Mouse (Mus musculus): ENCODE data around the gene Cars2. TPM values are rescaled to one million over a fixed set of nuclear protein-coding genes. Genes with fewer than 3 reads are reported as not detected.
"Not testable (repeated sequence)": the region's sequence is repeated elsewhere in the genome, so short reads cannot be mapped to it uniquely, and the experiment has no call there.

The Cars2 gene
- polyA plus RNA-seq, 1 experiment from 2014 or later, result 19.9 TPM

DNA sequence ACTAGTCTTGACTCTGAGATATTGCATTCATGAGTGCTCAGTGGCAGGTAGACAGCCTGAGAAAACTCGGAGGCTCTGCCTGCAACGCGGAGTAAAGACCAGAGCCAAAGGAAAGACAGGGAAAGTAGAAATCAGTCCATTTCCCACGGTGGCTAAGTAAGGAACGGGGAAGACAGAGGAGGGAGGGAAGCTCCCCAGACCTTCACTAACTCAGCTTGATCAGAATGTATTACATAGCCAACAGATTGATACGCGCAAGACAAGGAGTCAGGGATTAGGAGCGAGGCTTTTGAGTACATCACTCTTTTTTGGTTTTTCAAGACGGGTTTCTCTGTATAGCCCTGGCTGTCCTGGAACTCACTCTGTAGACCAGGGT is 73.4 kb downstream of the Cars2 start:
- Histone ChIP-seq H3K4me1 (peaks cover 28% of the 10 kb centered on the region), H3K4me2 (peak overlapping the region; percentile 88), H3K27ac (no peak overlapping the region), H3K4me3 (replicated peaks) (peak overlapping the region; percentile 0; the same call in 1 of the 2 replicates), H3K9me3 (no peaks in the 10 kb centered on the region), H3K27me3 (peaks cover 97% of the 10 kb centered on the region), H3K36me3 (replicated peaks) (no peaks in the 10 kb centered on the region), H3K9ac (no peak overlapping the region)
- ATAC-seq (ENCODE audit: low FRiP score), result no peak
- WGBS, result 6% methylated on average over 9 of the region's 9 CpGs

GRCm38 (mm10) chr8:11476338-11477177 is 74.0 kb downstream of the Cars2 start:
- Histone ChIP-seq H3K27ac (no peak overlapping the region), H3K9me3 (no peaks in the 10 kb centered on the region), H3K4me1 (peaks cover 28% of the 10 kb centered on the region), H3K36me3 (replicated peaks) (no peaks in the 10 kb centered on the region), H3K4me3 (replicated peaks) (peak overlapping the region; percentile 0; the same call in 1 of the 2 replicates), H3K9ac (no peak overlapping the region), H3K4me2 (peak overlapping the region; percentile 88), H3K27me3 (peaks cover 94% of the 10 kb centered on the region)
- ATAC-seq (ENCODE audit: low FRiP score), result no peak
- WGBS, result 7% methylated on average over 24 of the region's 24 CpGs

DNA sequence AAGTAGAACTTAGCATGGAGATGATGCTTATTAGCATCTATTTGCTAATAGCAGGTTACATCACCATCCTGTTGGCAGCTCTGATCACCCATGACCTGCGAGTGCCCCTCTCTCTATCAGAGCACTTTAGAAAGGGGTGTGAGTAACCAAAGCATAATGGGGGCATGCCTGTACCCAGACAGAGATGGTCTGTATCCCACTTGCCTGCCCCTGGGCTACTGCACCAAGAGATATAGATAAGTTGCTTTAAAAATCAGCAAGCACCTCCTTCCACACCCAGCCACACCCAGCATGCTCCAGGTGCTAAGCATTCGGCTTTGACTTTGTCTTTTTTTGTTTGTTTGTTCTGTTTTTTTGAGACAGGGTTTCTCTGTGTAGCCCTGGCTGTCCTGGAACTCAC is 74.7 kb downstream of the Cars2 start:
- Histone ChIP-seq H3K36me3 (replicated peaks) (no peaks in the 10 kb centered on the region), H3K27ac (no peak overlapping the region), H3K9ac (no peak overlapping the region), H3K9me3 (no peaks in the 10 kb centered on the region), H3K4me3 (replicated peaks) (no peak overlapping the region), H3K27me3 (peaks cover 92% of the 10 kb centered on the region), H3K4me1 (peaks cover 31% of the 10 kb centered on the region), H3K4me2 (no peak overlapping the region)
- 24% methylated on average over 2 of the region's 2 CpGs for WGBS
- ATAC-seq (ENCODE audit: low FRiP score), result no peak

DNA sequence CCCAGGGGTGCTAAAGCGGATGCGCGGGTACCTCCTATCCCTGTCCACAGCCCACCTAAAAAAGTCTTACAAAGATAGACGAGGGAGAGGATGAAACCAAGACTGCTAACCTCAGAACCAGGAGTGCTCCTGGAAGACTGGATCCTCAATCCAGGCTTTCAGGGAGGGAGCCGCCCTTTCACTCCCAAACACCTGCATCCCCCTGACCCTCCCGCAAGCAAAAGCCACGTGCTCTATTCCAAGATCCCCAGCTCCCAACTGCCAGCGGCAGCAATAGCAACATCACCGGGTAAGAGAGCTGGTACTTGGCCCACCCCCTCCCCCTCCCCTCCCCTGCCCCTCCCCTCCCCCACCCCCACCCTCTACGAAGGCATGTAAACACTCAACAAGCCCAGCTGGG is 75.2 kb downstream of the Cars2 start:
- 5% methylated on average over 9 of the region's 10 CpGs for WGBS
- Histone ChIP-seq H3K4me3 (replicated peaks) (no peak overlapping the region), H3K9ac (no peak overlapping the region), H3K4me1 (peaks cover 31% of the 10 kb centered on the region), H3K4me2 (no peak overlapping the region), H3K27me3 (peaks cover 91% of the 10 kb centered on the region), H3K9me3 (no peaks in the 10 kb centered on the region), H3K27ac (no peak overlapping the region), H3K36me3 (replicated peaks) (no peaks in the 10 kb centered on the region)
- no peak for ATAC-seq (ENCODE audit: low FRiP score)

GRCm38 (mm10) chr8:11473072-11473471 is 77.5 kb downstream of the Cars2 start:
- Histone ChIP-seq H3K9me3 (no peaks in the 10 kb centered on the region), H3K4me2 (no peak overlapping the region), H3K4me3 (replicated peaks) (no peak overlapping the region), H3K36me3 (replicated peaks) (no peaks in the 10 kb centered on the region), H3K9ac (no peak overlapping the region), H3K27ac (no peak overlapping the region), H3K4me1 (peaks cover 21% of the 10 kb centered on the region), H3K27me3 (peaks cover 69% of the 10 kb centered on the region)
- ATAC-seq (ENCODE audit: low FRiP score), result no peak
- 48% methylated on average over 4 of the region's 4 CpGs for WGBS

- Histone ChIP-seq H3K4me2 (no peak overlapping the region), H3K27ac (no peak overlapping the region), H3K27me3 (peaks cover 51% of the 10 kb centered on the region), H3K9me3 (no peaks in the 10 kb centered on the region), H3K4me3 (replicated peaks) (no peak overlapping the region), H3K4me1 (peaks cover 8% of the 10 kb centered on the region), H3K36me3 (replicated peaks) (no peaks in the 10 kb centered on the region), H3K9ac (no peak overlapping the region)
- no peak for ATAC-seq (ENCODE audit: low FRiP score)
- WGBS, result 32% methylated on average over 8 of the region's 8 CpGs
Observed at GRCm38 (mm10) chr8:11471309-11471708, 79.3 kb downstream of the Cars2 start.

DNA sequence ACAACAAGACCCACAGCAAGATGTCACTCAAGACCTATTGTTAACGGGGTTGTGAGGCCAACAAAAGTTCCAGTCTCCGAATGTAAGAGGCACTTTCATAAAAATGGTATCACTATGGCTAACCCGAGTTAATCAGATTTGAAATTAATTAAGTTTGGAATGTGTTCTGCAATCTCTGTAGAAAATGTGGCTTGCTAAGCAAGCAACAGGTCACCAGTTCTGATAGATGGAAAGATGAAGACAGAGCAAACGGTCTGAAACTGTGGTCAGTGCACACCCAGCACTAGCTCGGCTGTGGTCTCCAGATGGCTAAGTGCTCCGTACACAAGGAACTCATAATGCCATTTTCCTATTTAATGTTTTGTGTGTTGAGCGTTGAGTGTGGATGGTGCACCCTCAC is 79.9 kb downstream of the Cars2 start:
- Histone ChIP-seq H3K4me3 (replicated peaks) (no peak overlapping the region), H3K9ac (no peak overlapping the region), H3K27me3 (peaks cover 45% of the 10 kb centered on the region), H3K36me3 (replicated peaks) (no peaks in the 10 kb centered on the region), H3K4me1 (peaks cover 13% of the 10 kb centered on the region), H3K9me3 (no peaks in the 10 kb centered on the region), H3K4me2 (no peak overlapping the region), H3K27ac (no peak overlapping the region)
- 71% methylated on average over 7 of the region's 7 CpGs for WGBS
- no peak for ATAC-seq (ENCODE audit: low FRiP score)

DNA sequence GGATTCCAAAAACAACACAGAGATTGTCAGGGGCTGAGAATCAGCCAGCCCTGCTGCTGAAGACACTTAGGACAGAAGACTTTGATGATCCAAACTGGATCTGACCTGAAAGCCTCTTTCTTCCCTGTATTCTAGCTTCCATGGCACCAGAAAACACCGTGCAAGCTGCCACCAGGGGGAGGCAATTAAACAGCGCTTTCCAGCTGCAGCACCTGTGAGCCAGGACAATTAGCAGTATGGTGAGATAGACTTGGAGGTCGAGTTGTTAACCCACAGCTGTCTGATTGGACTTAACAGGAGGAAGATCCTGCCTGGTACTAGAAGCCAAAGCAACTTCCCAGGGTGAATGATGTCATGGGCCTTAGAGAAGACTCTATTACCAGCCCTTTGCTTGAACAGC is 81.5 kb downstream of the Cars2 start:
- Histone ChIP-seq H3K27ac (no peak overlapping the region), H3K27me3 (peaks cover 29% of the 10 kb centered on the region), H3K9me3 (no peaks in the 10 kb centered on the region), H3K36me3 (replicated peaks) (no peaks in the 10 kb centered on the region), H3K9ac (no peak overlapping the region), H3K4me3 (replicated peaks) (no peak overlapping the region), H3K4me1 (peaks cover 13% of the 10 kb centered on the region), H3K4me2 (no peak overlapping the region)
- 5% methylated on average over 3 of the region's 3 CpGs for WGBS
- ATAC-seq (ENCODE audit: low FRiP score), result no peak

DNA sequence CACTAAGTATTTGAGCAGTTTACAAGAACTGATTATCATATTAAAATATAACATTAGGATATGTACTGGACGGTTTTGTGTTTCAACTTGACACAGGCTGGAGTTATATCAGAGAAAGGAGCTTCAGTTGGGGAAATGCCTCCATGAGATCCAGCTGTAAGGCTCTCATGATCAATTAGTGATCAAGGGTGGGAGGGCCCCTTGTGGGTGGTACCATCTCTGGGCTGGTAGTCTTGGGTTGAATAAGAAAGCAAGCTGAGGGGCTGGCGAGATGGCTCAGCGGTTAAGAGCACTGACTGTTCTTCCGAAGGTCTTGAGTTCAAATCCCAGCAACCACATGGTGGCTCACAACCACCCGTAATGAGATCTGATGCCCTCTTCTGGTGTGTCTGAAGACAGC is 84.1 kb downstream of the Cars2 start:
- H3K9me3 ChIP-seq; H3K9ac ChIP-seq; H3K36me3 ChIP-seq (replicated peaks); H3K4me2 ChIP-seq; ATAC-seq (ENCODE audit: low FRiP score); H3K27me3 ChIP-seq; H3K4me3 ChIP-seq (replicated peaks); H3K27ac ChIP-seq: not testable (repeated sequence)
- 52% methylated on average over 5 of the region's 5 CpGs for WGBS
- H3K4me1 ChIP-seq, result peaks cover 13% of the 10 kb centered on the region

- 86% methylated on average over 4 of the region's 4 CpGs for whole genome bisulfite sequencing
Observed at GRCm38 (mm10) chr8:11465619-11466018, 85.0 kb downstream of the Cars2 start.

DNA sequence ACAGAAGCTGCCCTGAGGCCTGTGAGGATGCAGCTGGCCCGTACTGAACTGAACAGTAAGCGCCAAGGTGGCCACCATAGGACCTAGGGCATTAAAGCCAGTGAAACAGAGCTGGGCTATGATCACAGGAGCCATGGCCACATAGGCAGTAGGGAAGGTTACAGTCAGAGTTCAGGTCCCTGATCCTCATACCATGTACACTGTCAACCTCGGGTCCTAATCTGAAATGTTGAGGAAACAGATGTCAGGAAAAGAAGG is 85.9 kb downstream of the Cars2 start:
- WGBS, result 82% methylated on average over 3 of the region's 3 CpGs
- no peaks in the 10 kb centered on the region for H3K27me3 ChIP-seq
- no peaks in the 10 kb centered on the region for H3K9me3 ChIP-seq
- H3K27ac ChIP-seq, result no peak overlapping the region
- no peak overlapping the region for H3K4me2 ChIP-seq
- peaks cover 10% of the 10 kb centered on the region for H3K4me1 ChIP-seq
- no peak overlapping the region for H3K4me3 ChIP-seq (replicated peaks)
- H3K36me3 ChIP-seq (replicated peaks), result no peaks in the 10 kb centered on the region
- no peak overlapping the region for H3K9ac ChIP-seq
- ATAC-seq (ENCODE audit: low FRiP score), result no peak

More at GRCm38 (mm10) chr8:11465619-11466018, 85.0 kb downstream of the Cars2 start:
- Histone ChIP-seq H3K9me3 (no peaks in the 10 kb centered on the region), H3K4me3 (replicated peaks) (no peak overlapping the region), H3K9ac (no peak overlapping the region), H3K4me1 (peaks cover 10% of the 10 kb centered on the region), H3K27me3 (peaks cover 4% of the 10 kb centered on the region; the same call in 1 of the 2 replicates), H3K4me2 (no peak overlapping the region), H3K27ac (no peak overlapping the region), H3K36me3 (replicated peaks) (no peaks in the 10 kb centered on the region)
- ATAC-seq (ENCODE audit: low FRiP score), result no peak

Measured in forebrain, embryonic 12.5 days (tissue).